Mouse (Mus musculus): Measurements from ENCODE around the gene Atn1. TPM values are rescaled to one million over a fixed set of nuclear protein-coding genes. Genes with fewer than 3 reads are reported as not detected.

The Atn1 gene
- polyA plus RNA-seq, 1 experiment from 2014 or later: 21.0 TPM

DNA sequence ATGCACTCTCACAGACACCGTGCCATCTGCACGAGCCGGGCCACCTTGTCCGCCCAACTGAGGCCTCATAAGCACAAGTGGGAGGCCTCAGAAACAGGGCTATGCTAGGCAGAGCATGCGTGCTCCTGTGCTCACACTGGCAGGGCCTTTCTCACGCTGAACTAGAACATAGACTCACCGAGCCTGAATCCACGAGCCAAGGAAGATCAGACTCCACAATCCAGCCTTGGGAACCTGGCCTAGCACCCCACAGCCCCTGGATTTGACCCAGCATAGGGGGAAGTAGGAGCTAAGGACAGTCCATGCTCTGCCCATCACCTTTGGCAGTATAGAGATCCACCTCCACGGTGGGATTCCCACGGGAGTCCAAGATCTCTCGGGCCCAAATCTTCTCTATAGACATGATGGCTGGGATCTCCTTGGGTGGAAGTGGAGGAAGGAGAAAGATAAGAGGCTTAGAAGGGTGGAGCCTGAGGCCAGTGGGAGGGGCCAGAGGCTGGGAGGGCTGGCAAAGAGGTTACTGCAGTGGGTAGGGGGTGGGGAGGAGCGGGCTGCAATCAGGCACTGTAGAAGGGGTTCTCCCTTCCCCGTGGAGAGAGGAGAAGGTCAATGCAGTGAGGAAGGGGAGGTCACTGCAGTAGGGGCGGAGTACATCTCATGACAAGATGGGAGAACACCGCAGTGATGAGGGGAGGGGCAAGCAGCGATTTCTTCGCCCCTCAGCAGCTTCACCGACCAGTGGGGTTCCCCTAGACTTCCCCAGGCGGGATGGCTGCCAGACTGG lies 11.8 kb upstream of the Atn1 start:
- 0 out of 2 replicates have a peak overlapping the region, but pooled peaks have one; percentile 7 for H3K27ac ChIP-seq (replicated peaks)

DNA sequence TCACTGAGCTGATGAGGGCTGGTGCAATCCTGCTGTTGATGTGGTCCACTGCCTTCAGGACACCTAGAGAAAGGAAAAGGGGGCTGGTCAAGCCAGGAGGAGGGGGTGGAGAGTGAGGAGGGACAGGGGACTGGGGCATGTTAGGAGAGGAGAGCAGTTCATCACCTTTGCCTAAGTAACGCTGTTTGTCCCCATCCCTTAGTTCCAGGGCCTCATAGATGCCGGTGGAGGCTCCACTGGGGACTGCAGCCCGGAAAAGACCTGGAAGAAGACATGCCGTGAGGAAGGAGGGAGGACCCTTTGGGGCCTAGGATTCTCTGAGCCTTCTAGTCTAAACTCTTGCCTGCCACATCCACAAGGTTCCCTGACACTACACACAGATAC lies 11.2 kb upstream of the Atn1 start:
- no peaks in the 10 kb centered on the region for H3K27me3 ChIP-seq
- H3K4me2 ChIP-seq (replicated peaks): peak overlapping the region; percentile 86; the same call in 1 of the 2 replicates
- H3K27ac ChIP-seq (replicated peaks): 0 out of 2 replicates have a peak overlapping the region, but pooled peaks have one; percentile 7
- WGBS: 50% methylated on average over 4 of the region's 4 CpGs
- no peak overlapping the region for H3K9ac ChIP-seq
- no peak for ATAC-seq (ENCODE audit: insufficient number of reproducible peaks, low FRiP score, low TSS enrichment, low read depth)
- H3K36me3 ChIP-seq: peaks cover 4% of the 10 kb centered on the region; the same call in 1 of the 2 replicates
- peaks cover 26% of the 10 kb centered on the region for H3K4me1 ChIP-seq
- 0 out of 2 replicates have a peak overlapping the region, but pooled peaks have one; percentile 54 for H3K4me3 ChIP-seq (replicated peaks)
- H3K9me3 ChIP-seq (replicated peaks): no peaks in the 10 kb centered on the region

More for the DNA sequence above, 11.8 kb upstream of the Atn1 start:
- Histone ChIP-seq H3K4me1 (peaks cover 26% of the 10 kb centered on the region), H3K9me3 (replicated peaks) (no peaks in the 10 kb centered on the region), H3K27me3 (no peaks in the 10 kb centered on the region), H3K9ac (no peak overlapping the region; the same call in 1 of the 2 replicates), H3K36me3 (0 out of 2 replicates have a peak, but pooled peaks cover 4% of the 10 kb centered on the region), H3K4me3 (replicated peaks) (peak overlapping the region; percentile 54), H3K4me2 (replicated peaks) (peak overlapping the region; percentile 86)
- ATAC-seq (ENCODE audit: insufficient number of reproducible peaks, low FRiP score, low TSS enrichment, low read depth): peak; percentile 23; the same call in 1 of the 2 replicates
- 24% methylated on average over 19 of the region's 19 CpGs for WGBS

- Histone ChIP-seq H3K4me2 (replicated peaks) (no peak overlapping the region), H3K9me3 (replicated peaks) (no peaks in the 10 kb centered on the region), H3K27me3 (no peaks in the 10 kb centered on the region), H3K4me3 (replicated peaks) (no peak overlapping the region), H3K9ac (no peak overlapping the region), H3K4me1 (peaks cover 26% of the 10 kb centered on the region), H3K27ac (replicated peaks) (no peak overlapping the region), H3K36me3 (peaks cover 4% of the 10 kb centered on the region; the same call in 1 of the 2 replicates)
- ATAC-seq (ENCODE audit: insufficient number of reproducible peaks, low FRiP score, low TSS enrichment, low read depth): no peak
- 75% methylated on average over 7 of the region's 7 CpGs for WGBS
These were observed 9.6 kb upstream of the Atn1 start for GRCm38 (mm10) chr6:124765951-124766350.

DNA sequence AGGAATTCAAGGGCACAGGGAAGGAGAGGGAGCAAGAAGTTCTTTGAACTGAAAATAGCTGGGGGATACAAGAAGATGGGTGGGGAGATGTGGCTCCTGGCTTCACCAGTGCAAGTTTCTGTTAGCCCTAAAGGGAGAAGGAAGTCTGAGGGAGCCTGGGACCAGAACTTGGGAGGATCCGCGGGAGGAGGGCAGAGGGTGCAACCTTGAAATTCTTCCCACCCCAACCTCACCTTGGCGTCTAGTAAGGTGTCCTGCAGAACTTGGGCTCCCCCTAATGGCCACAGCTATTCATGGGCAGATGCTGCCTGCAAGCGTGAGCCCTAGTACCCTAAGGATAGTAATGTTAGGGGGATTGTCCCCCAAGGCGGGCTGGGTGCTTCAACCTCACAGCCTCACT lies 2.9 kb upstream of the Atn1 start:
- Histone ChIP-seq H3K4me1 (peaks cover 39% of the 10 kb centered on the region), H3K9ac (no peak overlapping the region), H3K27me3 (no peaks in the 10 kb centered on the region), H3K27ac (replicated peaks) (peak overlapping the region; percentile 98), H3K4me2 (replicated peaks) (peak overlapping the region; percentile 70), H3K9me3 (replicated peaks) (no peaks in the 10 kb centered on the region), H3K4me3 (replicated peaks) (0 out of 2 replicates have a peak overlapping the region, but pooled peaks have one; percentile 78), H3K36me3 (no peaks in the 10 kb centered on the region; the same call in 1 of the 2 replicates)
- 0 out of 2 replicates have a peak, but pooled peaks have one; percentile 22 for ATAC-seq (ENCODE audit: insufficient number of reproducible peaks, low FRiP score, low TSS enrichment, low read depth)
- WGBS: 3% methylated on average over 5 of the region's 5 CpGs

DNA sequence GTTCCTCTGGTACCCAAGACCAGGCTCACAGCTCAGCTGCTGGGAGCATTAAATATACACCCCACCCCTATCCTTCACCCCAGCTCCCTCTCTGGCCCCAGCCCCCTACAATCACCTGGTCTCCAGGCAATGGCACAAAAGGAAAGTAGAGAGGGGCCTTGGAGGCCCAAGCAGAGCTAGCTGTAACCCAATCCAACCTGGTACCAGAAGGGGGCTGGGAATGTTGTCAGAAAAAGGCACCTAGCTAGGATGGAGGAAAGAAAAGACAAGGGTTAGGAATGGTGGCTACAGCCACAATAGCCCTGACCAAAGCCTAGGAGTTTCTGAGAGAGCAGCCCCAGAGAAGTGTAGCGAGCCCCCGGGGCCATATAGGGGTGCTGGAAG lies 2.5 kb upstream of the Atn1 start:
- 46% methylated on average over 2 of the region's 2 CpGs for WGBS
- H3K9ac ChIP-seq: no peak overlapping the region
- peak overlapping the region; percentile 70 for H3K4me2 ChIP-seq (replicated peaks)
- peaks cover 42% of the 10 kb centered on the region for H3K4me1 ChIP-seq
- H3K27me3 ChIP-seq: no peaks in the 10 kb centered on the region
- H3K4me3 ChIP-seq (replicated peaks): peak overlapping the region; percentile 78; the same call in 1 of the 2 replicates
- H3K9me3 ChIP-seq (replicated peaks): no peaks in the 10 kb centered on the region
- no peaks in the 10 kb centered on the region; the same call in 1 of the 2 replicates for H3K36me3 ChIP-seq
- H3K27ac ChIP-seq (replicated peaks): peak overlapping the region; percentile 98
- ATAC-seq (ENCODE audit: insufficient number of reproducible peaks, low FRiP score, low TSS enrichment, low read depth): no peak

GRCm38 (mm10) chr6:124757909-124758848 lies 1.9 kb upstream of the Atn1 start:
- H3K4me1 ChIP-seq: peaks cover 45% of the 10 kb centered on the region
- no peaks in the 10 kb centered on the region; the same call in 1 of the 2 replicates for H3K36me3 ChIP-seq
- ATAC-seq (ENCODE audit: insufficient number of reproducible peaks, low FRiP score, low TSS enrichment, low read depth): no peak
- peak overlapping the region; percentile 78 for H3K4me3 ChIP-seq (replicated peaks)
- peak overlapping the region; percentile 83 for H3K9ac ChIP-seq
- whole genome bisulfite sequencing: 26% methylated on average over 5 of the region's 5 CpGs
- no peaks in the 10 kb centered on the region for H3K27me3 ChIP-seq
- H3K9me3 ChIP-seq (replicated peaks): no peaks in the 10 kb centered on the region
- H3K4me2 ChIP-seq (replicated peaks): peak overlapping the region; percentile 70
- H3K27ac ChIP-seq (replicated peaks): peak overlapping the region; percentile 98

GRCm38 (mm10) chr6:124757351-124757880 lies 1.1 kb upstream of the Atn1 start:
- H3K27ac ChIP-seq (replicated peaks): peak overlapping the region; percentile 98
- H3K36me3 ChIP-seq: no peaks in the 10 kb centered on the region
- ATAC-seq (ENCODE audit: insufficient number of reproducible peaks, low FRiP score, low TSS enrichment, low read depth): no peak
- 5% methylated on average over 5 of the region's 5 CpGs for WGBS
- no peaks in the 10 kb centered on the region for H3K9me3 ChIP-seq (replicated peaks)
- peak overlapping the region; percentile 78 for H3K4me3 ChIP-seq (replicated peaks)
- no peaks in the 10 kb centered on the region for H3K27me3 ChIP-seq
- peaks cover 45% of the 10 kb centered on the region for H3K4me1 ChIP-seq
- peak overlapping the region; percentile 83 for H3K9ac ChIP-seq
- H3K4me2 ChIP-seq (replicated peaks): peak overlapping the region; percentile 70

DNA sequence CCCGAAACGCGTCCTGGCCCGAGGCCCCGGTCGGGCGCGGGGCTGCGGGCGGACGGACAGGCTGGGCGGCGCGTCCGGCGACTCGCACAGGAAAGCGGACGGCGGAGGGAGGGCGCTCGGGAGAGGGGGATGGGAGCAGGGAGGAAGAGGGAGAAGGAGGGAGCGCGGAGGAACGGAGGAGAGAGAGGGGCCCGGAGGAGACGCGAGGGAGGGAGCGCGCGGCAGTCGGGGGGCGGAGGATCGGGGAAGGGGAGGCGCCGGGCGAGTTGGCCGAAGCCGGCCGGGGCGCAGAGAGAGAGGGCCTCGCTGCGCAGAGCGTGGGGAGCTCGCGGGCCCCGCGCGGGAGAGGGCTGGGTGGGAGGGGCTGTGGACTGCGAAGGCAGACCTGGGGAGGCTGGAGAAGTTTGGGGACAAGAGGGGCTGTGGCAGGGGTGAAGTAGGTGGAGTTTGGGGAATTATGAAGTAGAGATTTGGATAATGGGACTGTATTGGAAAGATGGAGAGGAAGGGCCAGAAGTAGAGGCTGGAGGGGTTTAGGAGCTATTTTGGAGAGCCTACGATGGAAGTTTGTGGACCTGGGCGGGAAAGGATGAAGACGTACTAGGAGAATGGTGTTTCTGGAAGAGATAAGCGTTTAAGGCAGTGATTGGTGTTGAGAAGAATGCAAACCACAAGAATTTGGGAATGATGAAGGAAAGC lies 477 bp upstream of the Atn1 start:
- H3K27me3 ChIP-seq: no peaks in the 10 kb centered on the region
- H3K9me3 ChIP-seq (replicated peaks): no peaks in the 10 kb centered on the region
- peaks cover 45% of the 10 kb centered on the region for H3K4me1 ChIP-seq
- peak; percentile 88 for ATAC-seq (ENCODE audit: insufficient number of reproducible peaks, low FRiP score, low TSS enrichment, low read depth)
- H3K36me3 ChIP-seq: no peaks in the 10 kb centered on the region
- under 1% methylated on average over 50 of the region's 54 CpGs for WGBS
- peak overlapping the region; percentile 98 for H3K27ac ChIP-seq (replicated peaks)
- peak overlapping the region; percentile 83 for H3K9ac ChIP-seq
- peak overlapping the region; percentile 78 for H3K4me3 ChIP-seq (replicated peaks)
- peak overlapping the region; percentile 70 for H3K4me2 ChIP-seq (replicated peaks)

DNA sequence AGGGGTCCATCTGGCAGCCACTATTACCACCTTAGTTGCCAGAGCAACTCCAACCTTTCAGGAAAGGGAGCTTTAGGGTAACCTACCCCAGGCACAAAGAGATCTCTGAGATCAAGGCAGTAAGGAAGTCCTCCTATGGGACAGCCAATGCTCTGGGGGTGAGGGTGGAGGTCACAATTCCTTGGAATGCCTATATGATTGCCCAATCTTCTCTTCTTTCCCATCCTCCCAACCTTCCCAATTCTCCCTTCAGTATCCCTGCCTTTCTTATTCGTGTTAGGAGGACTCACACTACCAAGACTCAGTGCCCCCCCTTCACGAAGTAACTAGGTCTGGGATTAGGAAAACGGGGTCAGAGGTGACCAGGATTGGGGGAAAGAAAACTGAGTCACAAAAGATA lies 1.0 kb downstream of the Atn1 start:
- no peaks in the 10 kb centered on the region for H3K9me3 ChIP-seq (replicated peaks)
- H3K4me1 ChIP-seq: peaks cover 45% of the 10 kb centered on the region
- peak overlapping the region; percentile 70 for H3K4me2 ChIP-seq (replicated peaks)
- peak overlapping the region; percentile 83 for H3K9ac ChIP-seq
- H3K36me3 ChIP-seq: no peaks in the 10 kb centered on the region
- ATAC-seq (ENCODE audit: insufficient number of reproducible peaks, low FRiP score, low TSS enrichment, low read depth): no peak
- peak overlapping the region; percentile 98 for H3K27ac ChIP-seq (replicated peaks)
- H3K4me3 ChIP-seq (replicated peaks): peak overlapping the region; percentile 78
- 1% methylated on average over 3 of the region's 3 CpGs for WGBS
- no peaks in the 10 kb centered on the region for H3K27me3 ChIP-seq

DNA sequence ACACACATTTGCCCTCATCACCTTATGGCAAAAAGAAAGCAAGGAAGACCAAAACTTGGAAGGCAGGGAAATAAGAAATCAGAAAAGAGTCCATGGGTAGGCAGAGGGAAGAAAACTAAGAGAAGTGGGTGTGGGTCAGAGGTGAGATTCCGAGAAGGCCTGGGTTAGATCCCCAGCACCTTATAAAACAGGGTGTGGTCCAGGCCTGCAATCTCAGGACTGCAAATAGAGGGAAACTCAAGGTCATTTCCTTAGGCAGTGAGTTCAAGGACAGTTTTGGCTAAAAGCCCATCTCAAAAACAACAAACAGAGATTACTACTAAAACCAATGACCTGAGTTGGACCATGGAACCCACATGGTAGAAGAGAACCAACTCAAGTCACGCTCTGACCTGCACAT lies 2.5 kb downstream of the Atn1 start:
- Histone ChIP-seq H3K9me3 (replicated peaks) (no peaks in the 10 kb centered on the region), H3K4me1 (peaks cover 38% of the 10 kb centered on the region), H3K4me3 (replicated peaks) (0 out of 2 replicates have a peak overlapping the region, but pooled peaks have one; percentile 78), H3K36me3 (peaks cover 14% of the 10 kb centered on the region), H3K27ac (replicated peaks) (no peak overlapping the region), H3K4me2 (replicated peaks) (no peak overlapping the region), H3K27me3 (no peaks in the 10 kb centered on the region), H3K9ac (no peak overlapping the region)
- ATAC-seq (ENCODE audit: insufficient number of reproducible peaks, low FRiP score, low TSS enrichment, low read depth): no peak
- 83% methylated on average over 2 of the region's 2 CpGs for WGBS

Data from embryonic facial prominence, embryonic 15.5 days (tissue).